Mouse (Mus musculus) erythroblast, embryonic 14.5 days (primary cell): ENCODE data around the gene Gsta3. TPM values are rescaled to one million over a fixed set of nuclear protein-coding genes. Genes with fewer than 3 reads are reported as not detected.
"Not testable (repeated sequence)": the region's sequence is repeated elsewhere in the genome, so short reads cannot be mapped to it uniquely, and the experiment has no call there.

ENCODE experiments used
- H3K27me3 ChIP-seq: 2 replicates; pipeline ENCODE4 v1.6.1; 2012; ENCODE audit warnings: inconsistent platforms; ENCODE audit not compliant: control insufficient read depth
- H3K36me3 ChIP-seq: 2 replicates; pipeline ENCODE4 v1.6.1; 2012; ENCODE audit warnings: mild to moderate bottlenecking, inconsistent platforms; ENCODE audit not compliant: control insufficient read depth
- H3K4me1 ChIP-seq: 2 replicates; pipeline ENCODE4 v1.6.1; 2012; ENCODE audit warnings: inconsistent platforms; ENCODE audit not compliant: control insufficient read depth
- H3K4me3 ChIP-seq: replicated peaks from 2 replicates; pipeline ENCODE3; 2012; ENCODE audit warnings: moderate library complexity, mild to moderate bottlenecking, inconsistent platforms
- H3K9me3 ChIP-seq: 2 replicates; pipeline ENCODE4 v1.6.1; 2012; ENCODE audit warnings: low read length, inconsistent platforms, mixed read lengths; ENCODE audit not compliant: control insufficient read depth
- GATA1 ChIP-seq: IDR thresholded peaks from 2 replicates; pipeline ENCODE4 v1.6.1; 2012; ENCODE audit warnings: low read length, inconsistent platforms, mixed read lengths
- TAL1 ChIP-seq: IDR thresholded peaks from 3 replicates; pipeline ENCODE4 v1.6.1; 2012; ENCODE audit warnings: low read length, inconsistent platforms, mixed read lengths
- polyA plus RNA-seq: library from polyadenylated mRNA; stranded (reverse); fragments of >175 nt; gene quantifications from 2 replicates; pipeline ENCODE4 v1.2.3, GENCODE M21; 2012

Gsta3 gene
- polyA plus RNA-seq, result 0.02 TPM in 1 of 2 replicates, not detected in the other

DNA sequence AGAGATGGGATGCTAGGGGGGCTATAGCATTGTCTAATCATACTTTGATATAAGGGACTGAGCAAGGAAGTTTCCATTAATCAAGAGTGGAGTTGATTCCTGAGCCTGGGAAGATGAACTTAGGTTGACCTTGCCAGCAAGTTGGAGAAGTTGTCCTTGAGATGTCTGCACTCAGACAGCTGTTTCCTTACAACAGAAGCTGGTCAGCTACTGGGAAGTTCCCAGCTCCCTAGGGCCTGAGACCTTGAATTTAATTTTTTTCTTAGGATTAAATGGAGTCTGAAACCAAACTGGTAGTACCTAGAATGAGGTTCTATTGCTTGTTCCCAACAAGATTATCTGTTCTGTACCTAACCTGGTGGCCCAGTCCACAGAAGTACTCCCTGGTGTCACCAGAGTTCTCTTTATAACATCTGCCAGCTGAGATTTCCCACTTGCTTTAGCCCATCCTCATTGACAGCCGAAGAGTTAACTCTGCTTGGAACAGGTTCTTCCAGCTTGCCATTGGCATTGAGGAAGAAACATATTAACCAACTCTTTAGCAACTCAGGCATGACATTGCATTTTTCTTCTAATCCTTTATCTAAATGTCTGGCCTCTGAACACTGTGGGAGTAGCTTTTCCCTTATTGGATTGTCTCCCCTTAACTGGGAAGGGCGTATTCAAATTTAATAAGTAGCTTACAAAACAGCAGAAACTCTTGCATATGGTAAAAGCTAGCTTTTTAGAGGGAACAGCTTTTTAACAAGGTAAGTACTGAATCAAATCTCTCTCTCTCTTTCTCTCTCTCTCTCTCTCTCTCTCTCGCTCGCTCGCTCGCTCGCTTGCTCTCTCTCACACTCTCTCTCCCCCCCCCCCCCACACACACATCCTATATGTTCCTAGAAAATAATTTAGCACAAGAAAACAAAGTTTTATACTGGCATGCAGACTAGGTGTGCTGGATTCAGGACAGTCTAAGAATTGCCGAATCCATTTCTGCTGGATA, at the start of gene Gsta3:
Gene Gsta3, plus strand, starts transcription at position 679 of the 988 bp plus-strand sequence.
- no peak for TF ChIP-seq TAL1
- TF ChIP-seq GATA1, result no peak
- Histone ChIP-seq H3K4me1 (peaks cover 2% of the 10 kb centered on the region; the same call in 1 of the 2 replicates), H3K27me3 (no peaks in the 10 kb centered on the region), H3K4me3 (peak within 1 kb of the TSS; percentile 31), H3K36me3 (no peaks in the 10 kb centered on the region), H3K9me3 (no peaks in the 10 kb centered on the region)

GRCm38 (mm10) chr1:21206241-21206640, 34.1 kb upstream of the Gsta3 start:
- no peaks in the 10 kb centered on the region for H3K36me3 ChIP-seq
- no peak for TF ChIP-seq TAL1
- TF ChIP-seq GATA1, result no peak
- H3K27me3 ChIP-seq, result no peaks in the 10 kb centered on the region
- H3K4me1 ChIP-seq, result no peaks in the 10 kb centered on the region
- H3K9me3 ChIP-seq, result no peaks in the 10 kb centered on the region
- H3K4me3 ChIP-seq, result no peak overlapping the region

DNA sequence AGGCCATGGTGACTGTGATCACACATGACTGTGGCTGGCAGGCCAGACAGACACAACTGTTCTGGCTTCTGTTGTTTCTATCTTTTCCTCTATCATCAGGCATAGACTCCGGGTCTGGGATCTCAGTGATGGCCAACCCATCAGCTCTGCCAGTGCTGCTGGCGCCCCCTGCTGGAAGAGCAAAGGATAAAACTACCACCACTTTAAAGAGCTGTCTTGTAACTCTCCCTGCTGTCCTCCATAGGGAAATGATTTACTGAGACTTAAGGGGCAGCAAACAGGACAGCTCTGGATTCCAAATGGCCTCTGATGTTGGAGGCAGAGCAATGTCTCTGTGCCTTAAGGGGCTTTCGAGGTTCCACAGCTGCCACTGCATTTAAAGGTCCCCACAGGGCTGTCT, 26.9 kb upstream of the Gsta3 start:
- not testable (repeated sequence) for H3K36me3 ChIP-seq, H3K9me3 ChIP-seq, H3K4me1 ChIP-seq, H3K27me3 ChIP-seq, H3K4me3 ChIP-seq

- not testable (repeated sequence) for H3K4me3 ChIP-seq, H3K9me3 ChIP-seq, H3K36me3 ChIP-seq, H3K27me3 ChIP-seq
- peaks cover 11% of the 10 kb centered on the region for H3K4me1 ChIP-seq
Observed at GRCm38 (mm10) chr1:21213991-21214692, 26.2 kb upstream of the Gsta3 start.

- peak within 1 kb of the TSS; percentile 75 for H3K4me3 ChIP-seq
- no peaks in the 10 kb centered on the region for H3K27me3 ChIP-seq
- no peaks in the 10 kb centered on the region for H3K36me3 ChIP-seq
- H3K4me1 ChIP-seq, result peaks cover 12% of the 10 kb centered on the region
- no peaks in the 10 kb centered on the region for H3K9me3 ChIP-seq
- TF ChIP-seq GATA1 (no peak), TAL1 (no peak)
Observed at GRCm38 (mm10) chr1:21218489-21218919, 21.9 kb upstream of the Gsta3 start, which contains the start of gene Tmem14a. TSS of gene Tmem14a (plus strand) at chr1:21218575.

GRCm38 (mm10) chr1:21227756-21228395, 12.5 kb upstream of the Gsta3 start:
- Histone ChIP-seq H3K27me3 (no peaks in the 10 kb centered on the region), H3K36me3 (no peaks in the 10 kb centered on the region), H3K9me3 (no peaks in the 10 kb centered on the region), H3K4me3 (no peak overlapping the region), H3K4me1 (no peaks in the 10 kb centered on the region)
- TF ChIP-seq TAL1, result no peak

DNA sequence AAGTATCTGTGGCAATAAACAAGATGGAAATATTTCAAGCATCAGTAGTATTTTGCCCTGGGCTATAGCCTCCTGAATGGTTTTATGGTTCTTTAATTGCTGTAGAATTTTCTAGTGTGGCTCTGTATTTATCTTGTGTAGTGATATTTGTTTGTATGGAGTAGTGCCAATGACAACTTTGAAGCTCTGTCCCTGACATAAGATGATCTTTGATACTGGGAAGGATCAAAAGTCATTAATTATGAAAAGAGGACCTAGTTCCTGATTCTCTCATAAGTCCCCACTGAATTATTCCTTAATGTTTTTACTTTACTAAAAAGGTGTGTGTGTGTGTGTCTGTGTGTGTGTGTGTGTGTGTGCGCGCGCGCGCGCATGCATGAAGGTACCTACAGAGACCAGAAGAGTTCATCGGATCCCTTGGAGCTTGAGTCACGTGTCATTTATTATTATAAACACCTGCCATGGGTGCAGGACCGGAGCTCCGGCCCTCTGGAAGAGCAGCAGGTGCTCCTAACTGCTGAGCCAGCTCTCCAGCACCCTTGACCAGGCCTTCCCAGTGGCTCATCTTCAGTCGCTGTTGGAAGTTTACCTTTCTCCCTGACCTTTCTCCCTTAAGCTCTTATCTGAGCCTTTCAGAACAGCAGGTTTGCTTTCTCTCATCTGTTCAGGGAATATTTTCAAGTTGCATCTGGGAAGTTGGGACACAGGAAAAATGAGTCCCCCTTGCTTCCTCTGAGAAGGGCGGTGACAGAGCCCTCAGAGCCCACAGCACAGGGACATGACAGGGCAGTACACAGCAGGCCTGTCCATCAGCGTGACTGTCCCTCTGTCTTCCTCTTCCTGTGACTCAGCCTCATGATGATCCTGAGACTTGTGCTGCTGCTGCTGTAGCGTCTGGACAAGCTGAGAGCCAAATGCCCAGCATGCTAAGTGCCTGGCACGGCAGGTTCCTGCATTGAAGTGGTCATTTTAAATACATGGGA, 11.4 kb upstream of the Gsta3 start:
- H3K9me3 ChIP-seq, H3K4me1 ChIP-seq, H3K36me3 ChIP-seq: not testable (repeated sequence)

GRCm38 (mm10) chr1:21230376-21230775, 10.0 kb upstream of the Gsta3 start:
- no peaks in the 10 kb centered on the region for H3K4me1 ChIP-seq
- H3K27me3 ChIP-seq, result no peaks in the 10 kb centered on the region
- H3K9me3 ChIP-seq, result no peaks in the 10 kb centered on the region
- H3K4me3 ChIP-seq, result no peak overlapping the region
- TF ChIP-seq TAL1, result no peak
- TF ChIP-seq GATA1, result no peak
- no peaks in the 10 kb centered on the region for H3K36me3 ChIP-seq

More for the DNA sequence above, 11.4 kb upstream of the Gsta3 start:
- H3K27me3 ChIP-seq, H3K4me3 ChIP-seq: not testable (repeated sequence)
